Mouse (Mus musculus): ENCODE results near the gene Hs6st1. TPM values are rescaled to one million over a fixed set of nuclear protein-coding genes. Genes with fewer than 3 reads are reported as not detected.
A peak's percentile ranks its signal among the peaks of the same experiment; 100 is the strongest.

The Hs6st1 gene
- polyA plus RNA-seq, 2 experiments, result 6.8 to 31.0 TPM

DNA sequence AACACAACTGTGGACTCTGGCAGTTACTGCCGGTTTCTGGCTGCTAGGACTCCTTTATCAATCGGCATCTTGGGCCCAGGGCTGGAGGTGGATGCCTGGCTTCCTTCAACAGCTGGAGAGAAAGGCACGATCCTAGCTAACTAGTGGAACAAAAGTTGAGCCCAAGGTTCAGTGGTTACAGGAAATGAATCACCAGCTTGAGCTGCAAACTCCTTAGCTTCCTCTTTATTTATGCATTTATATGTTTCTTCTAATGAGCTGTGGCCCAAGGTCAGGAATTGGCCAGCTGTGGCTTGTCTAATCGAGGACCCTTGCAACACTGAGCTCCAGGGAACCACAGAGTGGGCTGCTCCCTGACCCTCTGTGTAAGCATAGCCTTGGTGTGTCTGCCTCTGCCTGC is 60.9 kb downstream of the Hs6st1 start:
- H3K4me1 ChIP-seq (replicated peaks; ENCODE audit: control insufficient read depth in 2 of 2, insufficient read depth in 2 of 2, low read length in 1 of 2), result peaks cover 37 to 49% of the 10 kb centered on the region in 2 experiments
- DNase-seq (ENCODE audit: low read depth in 3 of 3, low spot score in 3 of 3), result no peak

DNA sequence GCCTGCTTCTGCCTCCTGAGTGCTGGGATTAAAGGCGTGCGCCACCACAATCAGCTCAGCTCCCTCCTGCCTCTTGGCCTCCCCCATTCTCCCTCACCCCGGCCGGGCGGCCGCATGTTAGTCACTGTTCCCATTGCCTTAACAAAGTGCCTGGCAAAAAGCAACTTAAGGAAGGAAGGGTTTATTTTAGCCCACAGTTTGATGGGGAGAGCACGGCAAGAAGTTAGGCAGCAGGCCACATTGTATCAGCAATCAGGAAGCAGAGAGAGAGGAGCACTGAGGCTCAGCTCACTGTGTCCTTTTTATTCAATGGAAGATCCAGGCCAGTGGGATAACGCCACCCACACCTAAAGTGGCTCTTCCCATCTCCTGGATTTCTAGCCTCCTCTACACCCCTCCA is 61.7 kb downstream of the Hs6st1 start:
- Histone ChIP-seq H3K27me3 (ENCODE audit: control insufficient read depth, insufficient read depth, low read length) (no peaks in the 10 kb centered on the region), H3K4me2 (ENCODE audit: low read depth) (peak overlapping the region; percentile 63), H3K9ac (replicated peaks) (peak overlapping the region; percentile 35), H3K27ac (peak overlapping the region; percentile 71), H3K9me3 (ENCODE audit: control insufficient read depth, low read length) (no peaks in the 10 kb centered on the region), H3K4me1 (replicated peaks; ENCODE audit: control insufficient read depth in 2 of 2, insufficient read depth in 2 of 2, low read length in 1 of 2) (peaks cover 37 to 49% of the 10 kb centered on the region in 2 experiments), H3K36me3 (replicated peaks; ENCODE audit: control insufficient read depth, insufficient read depth, low read depth) (no peaks in the 10 kb centered on the region), H3K4me3 (ENCODE audit: insufficient read depth in 1 of 2, low read depth in 2 of 2, low read length in 2 of 2) (no peak overlapping the region)
- WGBS (ENCODE audit: insufficient replicate concordance), result 77% methylated on average over 8 of the region's 8 CpGs
- TF ChIP-seq CTCF (IDR thresholded peaks at IDR 0.05; ENCODE audit: low read depth), result no peak
- ATAC-seq (ENCODE audit: insufficient read depth), result peak; percentile 8; the same call in 1 of the 2 replicates
- DNase-seq (ENCODE audit: low read depth in 3 of 3, low spot score in 3 of 3), result no peak

More for the DNA sequence above, 60.9 kb downstream of the Hs6st1 start:
- WGBS (ENCODE audit: insufficient replicate concordance), result 14% methylated on average over 4 of the region's 4 CpGs
- H3K4me3 ChIP-seq (ENCODE audit: insufficient read depth in 1 of 2, low read depth in 2 of 2, low read length in 2 of 2), result no peak overlapping the region
- H3K4me2 ChIP-seq (ENCODE audit: low read depth), result no peak overlapping the region
- H3K9ac ChIP-seq (replicated peaks), result no peak overlapping the region
- TF ChIP-seq CTCF (IDR thresholded peaks at IDR 0.05; ENCODE audit: low read depth) (no peak), EP300 (IDR thresholded peaks at IDR 0.05; ENCODE audit: low read depth) (no peak)
- no peaks in the 10 kb centered on the region for H3K27me3 ChIP-seq (ENCODE audit: control insufficient read depth, insufficient read depth, low read length)
- no peaks in the 10 kb centered on the region for H3K36me3 ChIP-seq (replicated peaks; ENCODE audit: control insufficient read depth, insufficient read depth, low read depth)
- peak overlapping the region; percentile 17; the same call in 1 of the 2 replicates for H3K27ac ChIP-seq
- no peaks in the 10 kb centered on the region for H3K9me3 ChIP-seq (ENCODE audit: control insufficient read depth, low read length)
- ATAC-seq (ENCODE audit: insufficient read depth), result no peak

DNA sequence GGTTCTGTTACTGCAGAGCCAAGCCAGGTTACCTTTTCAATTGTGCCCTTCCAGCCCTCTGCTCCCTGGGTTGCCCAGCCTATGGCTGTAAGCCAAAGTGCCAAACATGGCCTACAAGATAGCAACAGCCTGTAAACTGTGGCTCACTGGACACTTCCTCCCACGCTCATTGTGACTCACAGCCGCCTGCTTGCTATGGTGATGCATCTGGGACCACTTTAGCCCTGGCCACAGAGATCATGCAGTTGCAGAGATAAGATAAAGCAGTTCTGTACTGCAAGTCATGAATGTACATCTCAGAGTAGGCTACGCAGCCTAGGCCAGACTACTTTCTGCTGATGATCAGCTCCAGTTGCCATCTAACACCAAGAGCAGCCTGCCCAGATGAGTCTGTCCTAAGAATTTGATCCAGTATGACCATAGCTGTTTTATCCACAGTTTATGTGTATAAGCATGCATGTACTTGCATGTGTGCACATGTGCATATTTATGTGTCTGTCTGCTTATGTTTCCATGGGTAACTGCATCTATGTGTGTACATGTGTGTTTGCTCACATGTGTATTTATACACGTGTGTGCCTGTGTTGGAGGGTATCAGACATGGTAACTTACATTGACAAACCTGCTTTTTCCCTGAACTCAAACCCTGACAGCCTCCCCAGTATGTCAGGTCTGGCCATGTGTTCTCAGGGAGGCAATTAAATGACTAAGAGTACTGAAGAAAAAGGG is 62.3 kb downstream of the Hs6st1 start:
- Histone ChIP-seq H3K36me3 (replicated peaks; ENCODE audit: control insufficient read depth, insufficient read depth, low read depth) (no peaks in the 10 kb centered on the region), H3K27me3 (ENCODE audit: control insufficient read depth, insufficient read depth, low read length) (no peaks in the 10 kb centered on the region), H3K4me1 (replicated peaks; ENCODE audit: control insufficient read depth in 2 of 2, insufficient read depth in 2 of 2, low read length in 1 of 2) (peaks cover 37 to 49% of the 10 kb centered on the region in 2 experiments), H3K27ac (peak overlapping the region; percentile 71), H3K9me3 (ENCODE audit: control insufficient read depth, low read length) (no peaks in the 10 kb centered on the region), H3K4me3 (ENCODE audit: insufficient read depth in 1 of 2, low read depth in 2 of 2, low read length in 2 of 2) (no peak overlapping the region), H3K9ac (replicated peaks) (peak overlapping the region; percentile 35), H3K4me2 (ENCODE audit: low read depth) (peak overlapping the region; percentile 63)
- TF ChIP-seq CTCF (IDR thresholded peaks at IDR 0.05; ENCODE audit: low read depth), result no peak
- TF ChIP-seq EP300 (IDR thresholded peaks at IDR 0.05; ENCODE audit: low read depth), result peak; percentile 90
- ATAC-seq (ENCODE audit: insufficient read depth), result peak; percentile 89
- DNase-seq (ENCODE audit: low read depth in 3 of 3, low spot score in 3 of 3), result peak; percentile 74 to 75 (median 75)
- WGBS (ENCODE audit: insufficient replicate concordance), result 18% methylated on average over 4 of the region's 4 CpGs

GRCm38 (mm10) chr1:36131154-36131553 is 63.0 kb downstream of the Hs6st1 start:
- WGBS (ENCODE audit: insufficient replicate concordance), result 7% methylated on average over 4 of the region's 4 CpGs
- Histone ChIP-seq H3K36me3 (replicated peaks; ENCODE audit: control insufficient read depth, insufficient read depth, low read depth) (no peaks in the 10 kb centered on the region), H3K9me3 (ENCODE audit: control insufficient read depth, low read length) (no peaks in the 10 kb centered on the region), H3K27me3 (ENCODE audit: control insufficient read depth, insufficient read depth, low read length) (no peaks in the 10 kb centered on the region), H3K9ac (replicated peaks) (peak overlapping the region; percentile 6; the same call in 1 of the 2 replicates), H3K4me2 (ENCODE audit: low read depth) (peak overlapping the region; percentile 63), H3K4me3 (ENCODE audit: insufficient read depth in 1 of 2, low read depth in 2 of 2, low read length in 2 of 2) (no peak overlapping the region), H3K27ac (peak overlapping the region; percentile 71), H3K4me1 (replicated peaks; ENCODE audit: control insufficient read depth in 2 of 2, insufficient read depth in 2 of 2, low read length in 1 of 2) (peaks cover 37 to 47% of the 10 kb centered on the region in 2 experiments)
- no peak for DNase-seq (ENCODE audit: low read depth in 3 of 3, low spot score in 3 of 3)
- ATAC-seq (ENCODE audit: insufficient read depth), result no peak
- no peak for TF ChIP-seq CTCF (IDR thresholded peaks at IDR 0.05; ENCODE audit: low read depth)
- no peak for TF ChIP-seq EP300 (IDR thresholded peaks at IDR 0.05; ENCODE audit: low read depth)

GRCm38 (mm10) chr1:36131766-36132165 is 63.6 kb downstream of the Hs6st1 start:
- ATAC-seq (ENCODE audit: insufficient read depth), result peak; percentile 45; the same call in 1 of the 2 replicates

More at GRCm38 (mm10) chr1:36131766-36132165, 63.6 kb downstream of the Hs6st1 start:
- TF ChIP-seq EP300 (IDR thresholded peaks at IDR 0.05; ENCODE audit: low read depth) (no peak), CTCF (IDR thresholded peaks at IDR 0.05; ENCODE audit: low read depth) (no peak)
- H3K27ac ChIP-seq, result peak overlapping the region; percentile 71
- H3K9ac ChIP-seq (replicated peaks), result peak overlapping the region; percentile 51
- H3K4me1 ChIP-seq (replicated peaks; ENCODE audit: control insufficient read depth in 2 of 2, insufficient read depth in 2 of 2, low read length in 1 of 2), result peaks cover 37 to 46% of the 10 kb centered on the region in 2 experiments
- no peaks in the 10 kb centered on the region for H3K9me3 ChIP-seq (ENCODE audit: control insufficient read depth, low read length)
- no peaks in the 10 kb centered on the region for H3K27me3 ChIP-seq (ENCODE audit: control insufficient read depth, insufficient read depth, low read length)
- peak overlapping the region; percentile 30 to 35 for H3K4me3 ChIP-seq (ENCODE audit: insufficient read depth in 1 of 2, low read depth in 2 of 2, low read length in 2 of 2)
- WGBS (ENCODE audit: insufficient replicate concordance), result 39% methylated on average over 8 of the region's 8 CpGs
- H3K4me2 ChIP-seq (ENCODE audit: low read depth), result peak overlapping the region; percentile 63
- H3K36me3 ChIP-seq (replicated peaks; ENCODE audit: control insufficient read depth, insufficient read depth, low read depth), result no peaks in the 10 kb centered on the region
- DNase-seq (ENCODE audit: low read depth in 3 of 3, low spot score in 3 of 3), result peak in 2 of 3 experiments; percentile 51 to 58
